Mouse (Mus musculus) neutrophil, adult 5-6 weeks (primary cell): ENCODE data around the gene Evc2. TPM values are rescaled to one million over a fixed set of nuclear protein-coding genes. Genes with fewer than 3 reads are reported as not detected.

ENCODE experiments used
- ATAC-seq: fragments of 151-379, 151-347 bp; 2 replicates; pipeline ENCODE4 v1.8.0; 2017; ENCODE audit warnings: mild to moderate bottlenecking, moderate TSS enrichment; ENCODE audit not compliant: insufficient number of reproducible peaks, poor library complexity, low FRiP score, severe bottlenecking; ENCODE audit errors: extremely low read depth
- total RNA-seq: library from RNA; stranded (forward); fragments of 200-1000 nt; gene quantifications from 2 replicates; pipeline ENCODE4 v1.2.3, GENCODE M21; 2017

Gene Evc2
- total RNA-seq, 1 experiment from 2014 or later: not detected

DNA sequence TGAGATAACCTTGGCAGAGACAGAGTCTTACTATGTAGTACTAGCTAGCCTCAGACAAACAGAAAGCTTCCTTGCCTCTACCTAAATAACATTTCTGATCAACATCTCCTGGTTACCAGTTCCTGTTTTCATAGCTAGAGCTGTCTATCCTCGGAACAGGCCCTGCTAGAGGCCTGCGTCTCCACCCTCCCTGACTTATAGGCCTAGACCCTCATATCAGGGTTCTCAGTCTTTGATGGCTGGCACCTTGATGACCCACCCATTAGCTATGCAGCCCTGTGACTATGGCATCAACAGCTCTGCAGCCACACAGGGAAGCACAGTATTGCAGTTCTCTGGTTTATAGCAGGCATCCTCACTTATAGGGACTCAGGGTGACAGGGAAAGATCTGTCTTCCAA is 119.5 kb downstream of the Evc2 start:
- no peak for ATAC-seq

DNA sequence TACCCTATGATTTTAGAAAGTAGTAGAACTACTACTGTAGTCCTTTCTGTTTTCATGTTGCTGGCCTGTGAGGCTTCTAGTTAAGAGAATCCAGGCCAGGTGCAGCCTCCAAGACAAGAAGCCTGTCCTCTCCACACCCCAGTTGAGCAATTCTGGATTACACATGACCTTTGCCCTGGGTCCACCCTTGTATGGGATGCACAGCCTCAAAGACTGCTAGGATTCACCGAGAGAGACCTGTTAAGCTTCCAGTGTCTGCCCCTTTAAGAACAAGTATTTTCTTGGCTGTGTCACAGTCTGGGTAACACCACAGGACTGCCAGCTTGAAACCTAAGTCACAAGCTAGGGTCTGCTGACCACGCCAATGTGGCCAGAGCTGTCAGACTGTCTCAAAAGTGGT is 119.9 kb downstream of the Evc2 start:
- ATAC-seq: no peak

GRCm38 (mm10) chr5:37465461-37465860 is 127.2 kb downstream of the Evc2 start:
- no peak for ATAC-seq

GRCm38 (mm10) chr5:37467646-37468045 is 129.3 kb downstream of the Evc2 start:
- no peak for ATAC-seq

DNA sequence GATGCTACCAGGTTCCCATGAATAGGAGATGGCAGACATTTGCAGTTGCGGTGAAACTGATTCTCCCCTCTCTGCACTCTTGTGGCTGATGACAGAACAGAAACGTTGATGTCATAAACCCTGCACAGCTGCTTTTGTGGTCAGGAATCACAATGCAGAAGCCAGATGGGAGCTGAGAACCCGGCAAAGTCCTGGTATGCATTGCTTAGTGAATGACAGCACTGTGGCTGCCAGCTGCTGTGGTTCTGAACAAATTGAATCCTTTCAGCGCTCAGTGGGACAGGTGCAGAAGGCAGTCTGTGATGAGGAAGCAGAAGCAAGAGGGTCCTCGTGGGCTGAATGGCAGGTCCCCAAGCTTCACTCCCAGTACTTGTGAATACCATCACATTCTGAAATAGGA is 130.7 kb downstream of the Evc2 start:
- no peak for ATAC-seq

- ATAC-seq: no peak
Measured at GRCm38 (mm10) chr5:37471584-37471983, 133.3 kb downstream of the Evc2 start.

DNA sequence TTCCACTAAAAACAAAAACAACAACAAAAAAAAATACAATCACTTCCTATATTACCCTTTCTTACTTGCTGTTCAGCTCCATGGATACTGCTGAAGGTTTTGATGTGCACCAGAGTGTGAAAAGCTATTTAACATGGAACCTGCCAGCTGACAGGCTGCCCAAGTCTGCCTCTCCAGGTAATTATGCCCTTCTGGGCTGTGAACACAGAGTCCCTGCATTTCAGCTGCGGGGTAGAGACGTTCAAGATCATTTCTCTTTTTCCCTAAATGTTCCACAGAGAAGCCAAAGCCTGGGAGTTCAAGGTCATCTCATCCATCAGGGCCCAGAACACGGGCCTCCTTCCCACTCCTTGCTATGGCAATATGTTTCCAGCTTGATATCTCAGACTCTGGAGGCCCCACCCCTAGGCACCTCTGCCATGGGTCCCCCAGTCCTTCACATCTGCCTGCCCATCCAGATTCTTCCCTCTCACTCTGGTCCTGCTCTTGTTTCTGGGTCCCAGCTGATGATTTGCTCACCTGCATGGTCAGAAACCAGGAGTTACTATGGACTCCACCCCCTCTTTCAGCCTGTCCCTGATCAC is 133.8 kb downstream of the Evc2 start:
- ATAC-seq: no peak

Other genes starting within 250 kb of the Evc2 start
- 0.12 and 0.81 TPM in 2 replicates for gene Crmp1, start 96.6 kb upstream of the Evc2 start, total RNA-seq
- 1.5 TPM in 1 of 2 replicates, not detected in the other for gene Evc, start 1.6 kb upstream of the Evc2 start, total RNA-seq